Mouse (Mus musculus) ES-E14 (cell line): Measurements from ENCODE around the gene Polr2l.

Experiments
- CHD2 ChIP-seq: IDR thresholded peaks from 2 replicates; pipeline ENCODE4 v1.6.1; 2014; ENCODE audit warnings: mild to moderate bottlenecking, low read depth, low read length, inconsistent platforms
- MAFK ChIP-seq: IDR thresholded peaks from 2 replicates; pipeline ENCODE4 v1.6.1; 2014; ENCODE audit warnings: mild to moderate bottlenecking, low read depth, low read length, inconsistent platforms; ENCODE audit not compliant: insufficient read depth
- ZNF384 ChIP-seq: IDR thresholded peaks from 2 replicates; pipeline ENCODE4 v1.6.1; 2012; ENCODE audit warnings: low read depth, low read length, inconsistent platforms

DNA sequence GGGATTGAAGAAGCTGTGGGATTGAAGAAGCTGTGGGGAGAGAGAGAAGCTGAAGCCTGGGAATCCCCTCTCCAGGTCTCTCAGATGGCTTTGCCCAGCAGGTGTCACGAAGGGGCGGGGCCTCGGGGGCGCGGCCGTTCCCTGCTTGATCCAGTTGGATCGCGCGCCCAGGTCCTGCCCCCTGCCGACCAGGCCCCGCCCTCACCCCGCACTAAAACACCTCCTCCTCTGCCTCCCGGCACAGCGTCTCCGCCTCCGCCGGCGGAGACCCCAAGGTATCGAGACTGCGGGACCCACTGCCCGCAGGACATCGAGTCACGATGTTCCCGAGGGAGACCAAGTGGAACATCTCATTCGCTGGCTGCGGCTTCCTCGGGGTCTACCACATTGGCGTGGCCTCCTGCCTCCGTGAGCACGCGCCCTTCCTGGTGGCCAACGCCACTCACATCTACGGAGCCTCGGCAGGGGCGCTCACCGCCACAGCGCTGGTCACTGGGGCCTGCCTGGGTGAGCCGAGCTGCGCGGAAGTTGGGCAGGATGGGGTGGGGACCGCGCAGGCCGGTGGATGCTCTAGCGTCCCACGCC is 19.9 kb downstream of the Polr2l start, which contains the start of gene Pnpla2:
- TF ChIP-seq ZNF384 (no peak), CHD2 (no peak), MAFK (no peak)
